Mouse (Mus musculus): ENCODE data around the gene Dusp7.

Dusp7 gene

DNA sequence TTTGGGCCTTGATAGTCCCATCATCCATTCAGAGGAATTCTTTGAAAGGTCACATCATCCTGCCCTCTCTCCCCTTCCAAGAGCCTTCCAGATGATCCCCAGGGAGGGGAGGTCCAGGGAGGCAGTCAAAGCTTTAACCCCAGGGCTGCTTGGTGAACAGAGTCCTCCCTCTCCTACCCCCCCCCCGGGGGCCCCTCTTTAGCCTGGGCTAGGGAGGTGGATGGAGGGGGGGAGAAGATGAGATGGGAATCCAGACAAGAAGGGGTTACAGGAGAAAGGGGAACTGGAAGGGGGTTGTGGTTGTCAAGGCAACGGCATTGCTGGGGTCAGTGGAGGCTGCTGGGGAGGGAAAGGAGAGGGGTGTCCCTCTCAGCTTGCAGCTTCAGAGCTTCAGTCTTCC is 52.2 kb downstream of the Dusp7 start:
- no peak for DNase-seq (ENCODE audit: low read depth)

DNA sequence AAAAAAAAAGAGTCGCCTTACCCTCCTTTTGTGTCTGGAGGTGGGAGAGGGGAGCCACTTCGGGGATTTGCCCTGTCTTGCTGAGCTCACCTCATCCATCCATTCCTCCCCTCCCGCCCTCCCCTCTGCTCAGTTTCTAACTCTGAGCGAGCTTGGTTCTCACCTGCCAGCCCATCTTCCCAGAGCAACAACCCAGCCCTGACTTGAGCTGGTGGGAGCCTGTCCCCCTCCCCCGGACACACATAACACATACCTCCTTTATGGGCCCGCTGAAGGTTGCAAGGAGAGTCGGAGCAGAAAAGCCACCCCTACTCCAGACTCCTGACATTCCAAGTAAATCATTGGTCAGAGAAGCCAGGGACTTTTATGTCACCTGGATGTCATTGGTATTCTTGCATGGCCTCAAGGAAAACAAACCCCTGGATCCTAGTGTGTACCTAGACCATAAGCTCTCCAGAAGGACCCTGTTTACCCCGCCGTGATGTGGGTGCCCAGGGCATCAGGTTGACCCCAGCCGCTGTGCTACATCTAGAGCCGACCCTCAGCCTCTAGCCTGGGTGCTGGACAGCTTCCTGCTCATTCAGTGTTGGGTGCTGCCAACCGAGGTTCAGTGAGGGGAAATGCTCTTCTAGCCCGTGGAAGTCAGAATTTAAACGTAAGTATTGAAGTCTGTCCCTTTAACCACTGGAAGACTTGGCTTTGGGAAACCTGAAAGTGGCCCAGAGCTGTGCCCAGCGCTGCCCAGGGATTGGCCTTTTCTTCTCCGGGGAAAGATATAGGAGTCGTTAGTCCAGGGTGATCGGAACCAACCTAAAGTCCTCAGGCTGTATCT is 52.8 kb downstream of the Dusp7 start:
- no peak for DNase-seq (ENCODE audit: low read depth)

DNA sequence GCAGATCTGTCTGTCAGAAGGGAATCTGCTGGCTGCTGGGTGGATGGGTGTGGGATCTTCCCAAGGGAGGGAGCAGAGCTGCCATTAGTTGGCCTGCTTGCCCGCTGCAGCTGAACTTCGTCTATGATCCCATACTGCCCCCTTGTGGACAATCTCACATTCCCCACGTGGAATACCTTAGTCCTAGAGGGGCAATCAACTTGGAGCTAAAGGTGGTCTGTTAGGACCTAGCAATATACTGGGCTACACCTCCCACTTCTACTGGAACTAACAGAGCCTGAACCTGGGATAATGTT is 53.4 kb downstream of the Dusp7 start:
- DNase-seq (ENCODE audit: low read depth) = peak; percentile 93
